Mouse (Mus musculus): ENCODE data around the gene Kif21a. TPM values are rescaled to one million over a fixed set of nuclear protein-coding genes. Genes with fewer than 3 reads are reported as not detected.

Kif21a gene
- polyA plus RNA-seq, 1 experiment, result 3.1 TPM

GRCm38 (mm10) chr15:91048951-91049495 lies 725 bp downstream of the Kif21a start:
- Histone ChIP-seq H3K36me3 (ENCODE audit: control insufficient read depth, insufficient read depth) (no peaks in the 10 kb centered on the region), H3K79me2 (ENCODE audit: control insufficient read depth, insufficient read depth) (peaks cover 38% of the 10 kb centered on the region), H3ac (ENCODE audit: control insufficient read depth, insufficient read length, low read depth) (peak overlapping the region; percentile 81), H3K79me3 (ENCODE audit: low read depth) (peaks cover 8% of the 10 kb centered on the region), H3K27me3 (ENCODE audit: control insufficient read depth, insufficient read depth, insufficient read length) (no peaks in the 10 kb centered on the region), H3K4me3 (ENCODE audit: insufficient read depth, poor library complexity, severe bottlenecking) (peak overlapping the region; percentile 89)
- TF ChIP-seq CTCF (IDR thresholded peaks at IDR 0.05; ENCODE audit: control insufficient read depth, insufficient read depth, insufficient read length), result no peak
- TF ChIP-seq MYOG (IDR thresholded peaks at IDR 0.05; ENCODE audit: control insufficient read depth, extremely low read depth, insufficient read length), result no peak
- TF ChIP-seq MAX (IDR thresholded peaks at IDR 0.05), result no peak
- no peak for TF ChIP-seq MYOD1 (IDR thresholded peaks at IDR 0.05; ENCODE audit: control insufficient read depth, insufficient read length, low read depth)

- H3K79me2 ChIP-seq (ENCODE audit: control insufficient read depth, insufficient read depth), result peaks cover 42% of the 10 kb centered on the region
- TF ChIP-seq FOSL1 (IDR thresholded peaks at IDR 0.05; ENCODE audit: insufficient read depth, low read length, poor library complexity, severe bottlenecking) (no peak), MYOD1 (IDR thresholded peaks at IDR 0.05; ENCODE audit: control insufficient read depth, insufficient read length, low read depth) (no peak), CEBPB (IDR thresholded peaks at IDR 0.05; ENCODE audit: low read depth) (no peak), MAX (IDR thresholded peaks at IDR 0.05) (no peak), CTCF (IDR thresholded peaks at IDR 0.05; ENCODE audit: control insufficient read depth, insufficient read depth, insufficient read length) (no peak)
Observed at GRCm38 (mm10) chr15:91047627-91048026, 2.1 kb downstream of the Kif21a start.

GRCm38 (mm10) chr15:91046506-91046905 lies 3.2 kb downstream of the Kif21a start:
- H3K4me3 ChIP-seq (ENCODE audit: insufficient read depth, poor library complexity, severe bottlenecking), result no peak overlapping the region
- H3K79me2 ChIP-seq (ENCODE audit: control insufficient read depth, insufficient read depth), result peaks cover 50% of the 10 kb centered on the region
- no peak for TF ChIP-seq MYOD1 (IDR thresholded peaks at IDR 0.05; ENCODE audit: control insufficient read depth, insufficient read length, low read depth)
- no peak for TF ChIP-seq MYOG (IDR thresholded peaks at IDR 0.05; ENCODE audit: control insufficient read depth, extremely low read depth, insufficient read length)
- H3K79me3 ChIP-seq (ENCODE audit: low read depth), result peaks cover 13% of the 10 kb centered on the region
- no peak overlapping the region for H3ac ChIP-seq (ENCODE audit: control insufficient read depth, insufficient read length, low read depth)
- no peaks in the 10 kb centered on the region for H3K27me3 ChIP-seq (ENCODE audit: control insufficient read depth, insufficient read depth, insufficient read length)
- no peaks in the 10 kb centered on the region for H3K36me3 ChIP-seq (ENCODE audit: control insufficient read depth, insufficient read depth)

More at GRCm38 (mm10) chr15:91047627-91048026, 2.1 kb downstream of the Kif21a start:
- Histone ChIP-seq H3ac (ENCODE audit: control insufficient read depth, insufficient read length, low read depth) (no peak overlapping the region), H3K79me3 (ENCODE audit: low read depth) (peaks cover 8% of the 10 kb centered on the region), H3K27me3 (ENCODE audit: control insufficient read depth, insufficient read depth, insufficient read length) (no peaks in the 10 kb centered on the region), H3K36me3 (ENCODE audit: control insufficient read depth, insufficient read depth) (no peaks in the 10 kb centered on the region), H3K4me3 (ENCODE audit: insufficient read depth, poor library complexity, severe bottlenecking) (no peak overlapping the region)

- Histone ChIP-seq H3K79me2 (ENCODE audit: control insufficient read depth, insufficient read depth) (peaks cover 59% of the 10 kb centered on the region), H3ac (ENCODE audit: control insufficient read depth, insufficient read length, low read depth) (no peak overlapping the region), H3K79me3 (ENCODE audit: low read depth) (peaks cover 12% of the 10 kb centered on the region), H3K27me3 (ENCODE audit: control insufficient read depth, insufficient read depth, insufficient read length) (no peaks in the 10 kb centered on the region), H3K4me3 (ENCODE audit: insufficient read depth, poor library complexity, severe bottlenecking) (no peak overlapping the region), H3K36me3 (ENCODE audit: control insufficient read depth, insufficient read depth) (no peaks in the 10 kb centered on the region)
- TF ChIP-seq MYOG (IDR thresholded peaks at IDR 0.05; ENCODE audit: control insufficient read depth, extremely low read depth, insufficient read length) (no peak), CEBPB (IDR thresholded peaks at IDR 0.05; ENCODE audit: low read depth) (no peak), CTCF (IDR thresholded peaks at IDR 0.05; ENCODE audit: control insufficient read depth, insufficient read depth, insufficient read length) (no peak), MAX (IDR thresholded peaks at IDR 0.05) (no peak), USF1 (IDR thresholded peaks at IDR 0.05; ENCODE audit: low read depth) (no peak), FOSL1 (IDR thresholded peaks at IDR 0.05; ENCODE audit: insufficient read depth, low read length, poor library complexity, severe bottlenecking) (no peak), MYOD1 (IDR thresholded peaks at IDR 0.05; ENCODE audit: control insufficient read depth, insufficient read length, low read depth) (no peak)
Observed at GRCm38 (mm10) chr15:91043263-91043662, 6.5 kb downstream of the Kif21a start.

GRCm38 (mm10) chr15:91038860-91039259 lies 10.9 kb downstream of the Kif21a start:
- Histone ChIP-seq H3K79me2 (ENCODE audit: control insufficient read depth, insufficient read depth) (peaks cover 51% of the 10 kb centered on the region), H3K79me3 (ENCODE audit: low read depth) (peaks cover 12% of the 10 kb centered on the region), H3K4me3 (ENCODE audit: insufficient read depth, poor library complexity, severe bottlenecking) (no peak overlapping the region), H3ac (ENCODE audit: control insufficient read depth, insufficient read length, low read depth) (no peak overlapping the region), H3K36me3 (ENCODE audit: control insufficient read depth, insufficient read depth) (no peaks in the 10 kb centered on the region), H3K27me3 (ENCODE audit: control insufficient read depth, insufficient read depth, insufficient read length) (no peaks in the 10 kb centered on the region)
- peak; percentile 44 for TF ChIP-seq CEBPB (IDR thresholded peaks at IDR 0.05; ENCODE audit: low read depth)
- no peak for TF ChIP-seq CTCF (IDR thresholded peaks at IDR 0.05; ENCODE audit: control insufficient read depth, insufficient read depth, insufficient read length)
- TF ChIP-seq FOSL1 (IDR thresholded peaks at IDR 0.05; ENCODE audit: insufficient read depth, low read length, poor library complexity, severe bottlenecking), result peak; percentile 87

- H3K4me3 ChIP-seq (ENCODE audit: insufficient read depth, poor library complexity, severe bottlenecking), result no peak overlapping the region
- TF ChIP-seq MYOG (IDR thresholded peaks at IDR 0.05; ENCODE audit: control insufficient read depth, extremely low read depth, insufficient read length), result no peak
- TF ChIP-seq CEBPB (IDR thresholded peaks at IDR 0.05; ENCODE audit: low read depth), result no peak
- no peak for TF ChIP-seq CTCF (IDR thresholded peaks at IDR 0.05; ENCODE audit: control insufficient read depth, insufficient read depth, insufficient read length)
- TF ChIP-seq FOSL1 (IDR thresholded peaks at IDR 0.05; ENCODE audit: insufficient read depth, low read length, poor library complexity, severe bottlenecking), result no peak
- no peak for TF ChIP-seq MYOD1 (IDR thresholded peaks at IDR 0.05; ENCODE audit: control insufficient read depth, insufficient read length, low read depth)
- TF ChIP-seq USF1 (IDR thresholded peaks at IDR 0.05; ENCODE audit: low read depth), result no peak
- TF ChIP-seq MAX (IDR thresholded peaks at IDR 0.05), result no peak
- peaks cover 28% of the 10 kb centered on the region for H3K79me2 ChIP-seq (ENCODE audit: control insufficient read depth, insufficient read depth)
- H3K36me3 ChIP-seq (ENCODE audit: control insufficient read depth, insufficient read depth), result no peaks in the 10 kb centered on the region
- H3ac ChIP-seq (ENCODE audit: control insufficient read depth, insufficient read length, low read depth), result no peak overlapping the region
- H3K79me3 ChIP-seq (ENCODE audit: low read depth), result peaks cover 6% of the 10 kb centered on the region
- H3K27me3 ChIP-seq (ENCODE audit: control insufficient read depth, insufficient read depth, insufficient read length), result no peaks in the 10 kb centered on the region
Observed at GRCm38 (mm10) chr15:91034090-91034489, 15.7 kb downstream of the Kif21a start.

Measured in C2C12 (cell line).